Mouse (Mus musculus) thymus, adult 2 months (tissue): ENCODE results near the gene Stbd1. TPM values are rescaled to one million over a fixed set of nuclear protein-coding genes. Genes with fewer than 3 reads are reported as not detected.

Experiments
- DNase-seq: peaks from one replicate; pipeline ENCODE4 v3.0.0; 2021
- H3K27ac ChIP-seq: fragments of 200-500 bp; 2 replicates; pipeline ENCODE4 v1.5.1; 2012; ENCODE audit warnings: low read length, control low read depth; ENCODE audit not compliant: control insufficient read depth, insufficient read depth
- H3K27me3 ChIP-seq: fragments of 200-500 bp; 2 replicates; pipeline ENCODE4 v1.6.1; 2012; ENCODE audit warnings: mild to moderate bottlenecking, low read length, moderate library complexity, mixed read lengths; ENCODE audit not compliant: control insufficient read depth, insufficient read depth
- H3K36me3 ChIP-seq: fragments of 200-500 bp; 2 replicates; pipeline ENCODE4 v1.6.1; 2012; ENCODE audit warnings: mild to moderate bottlenecking, low read length, moderate library complexity; ENCODE audit not compliant: control insufficient read depth, insufficient read depth
- H3K4me1 ChIP-seq: fragments of 200-500 bp; replicated peaks from 2 replicates; pipeline ENCODE4 v1.6.1; 2012; ENCODE audit warnings: low read length; ENCODE audit not compliant: control insufficient read depth, insufficient read depth
- H3K4me3 ChIP-seq: fragments of 200-500 bp; 2 replicates; pipeline ENCODE4 v1.5.1; 2012; ENCODE audit warnings: mild to moderate bottlenecking, low read length, control low read depth, moderate library complexity; ENCODE audit not compliant: control insufficient read depth, insufficient read depth
- CTCF ChIP-seq: fragments of 200-500 bp; IDR thresholded peaks from 2 replicates; pipeline ENCODE4 v1.5.1; 2012; ENCODE audit warnings: mild to moderate bottlenecking, control low read depth, low read length, moderate library complexity, borderline replicate concordance; ENCODE audit not compliant: control insufficient read depth, poor library complexity, insufficient read depth; ENCODE audit errors: extremely low read depth
- POLR2A ChIP-seq: fragments of 200-500 bp; IDR thresholded peaks from 2 replicates; pipeline ENCODE4 v1.6.1; 2012; ENCODE audit warnings: mild to moderate bottlenecking, low read length, control low read depth, moderate library complexity; ENCODE audit not compliant: control insufficient read depth, poor library complexity, insufficient read depth; ENCODE audit errors: extremely low read depth
- WGBS: fragments of 180-500 bp; shearing (Covaris S2); methylation state at CpG from one replicate; pipeline ENCODE4 v1.1.7; 2018; 5-methylcytosine and 5-hydroxymethylcytosine counted together
- polyA plus RNA-seq: library from polyadenylated mRNA; depleted of rRNA; stranded (reverse); fragments of >200 nt; gene quantifications from 2 replicates; pipeline ENCODE4 v1.2.3, GENCODE M21; 2012; rRNA removed

The Stbd1 gene
- polyA plus RNA-seq, 1 experiment = 0.84 TPM

DNA sequence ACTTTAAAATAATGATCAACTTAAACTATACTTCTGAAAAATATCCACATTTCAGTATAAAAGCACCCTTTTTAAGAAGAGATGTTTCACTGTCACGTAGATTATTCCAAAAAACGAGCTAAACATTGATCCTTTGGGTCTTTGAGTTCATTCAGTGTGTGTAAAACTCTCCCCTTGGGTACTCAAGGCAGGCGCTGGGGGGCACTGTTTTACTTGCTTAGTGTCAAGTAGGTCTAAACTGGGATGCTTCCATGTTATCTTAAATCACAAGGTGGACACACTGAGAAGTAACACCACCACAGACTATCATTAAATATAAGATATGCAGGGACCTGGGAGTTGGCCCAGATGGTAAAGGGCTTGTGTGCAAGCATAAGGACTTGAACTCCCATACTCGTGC, 30.7 kb downstream of the Stbd1 start:
- DNase-seq = no peak
- TF ChIP-seq CTCF (no peak), POLR2A (no peak)
- no peaks in the 10 kb centered on the region for H3K36me3 ChIP-seq
- no peak overlapping the region for H3K27ac ChIP-seq
- 91% methylated on average over 4 of the region's 4 CpGs for WGBS
- H3K27me3 ChIP-seq = no peaks in the 10 kb centered on the region
- H3K4me3 ChIP-seq = no peak overlapping the region
- H3K4me1 ChIP-seq = no peaks in the 10 kb centered on the region

DNA sequence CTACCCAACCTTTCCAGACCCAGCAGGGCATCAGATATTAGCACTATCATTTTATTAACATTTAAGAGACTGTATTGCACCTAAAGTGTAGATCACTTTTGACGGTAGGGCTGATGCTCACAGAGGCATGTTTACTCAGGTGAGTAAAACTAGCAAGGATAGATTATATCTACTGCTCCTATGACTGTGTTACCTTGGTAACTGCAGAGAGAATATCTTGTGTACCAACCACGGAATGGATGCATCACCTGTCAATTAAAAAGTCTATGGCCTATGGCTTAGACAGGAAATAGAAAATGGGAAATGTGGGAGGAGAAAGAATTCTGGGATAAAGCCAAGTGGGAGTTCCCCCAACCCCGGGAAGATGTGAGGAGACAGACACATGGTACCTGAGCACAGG, 32.1 kb downstream of the Stbd1 start:
- 88% methylated on average over 3 of the region's 3 CpGs for WGBS
- DNase-seq = no peak
- TF ChIP-seq CTCF (no peak), POLR2A (no peak)
- no peaks in the 10 kb centered on the region for H3K36me3 ChIP-seq
- H3K4me1 ChIP-seq = no peaks in the 10 kb centered on the region
- no peaks in the 10 kb centered on the region for H3K27me3 ChIP-seq
- no peak overlapping the region for H3K4me3 ChIP-seq
- H3K27ac ChIP-seq = no peak overlapping the region

DNA sequence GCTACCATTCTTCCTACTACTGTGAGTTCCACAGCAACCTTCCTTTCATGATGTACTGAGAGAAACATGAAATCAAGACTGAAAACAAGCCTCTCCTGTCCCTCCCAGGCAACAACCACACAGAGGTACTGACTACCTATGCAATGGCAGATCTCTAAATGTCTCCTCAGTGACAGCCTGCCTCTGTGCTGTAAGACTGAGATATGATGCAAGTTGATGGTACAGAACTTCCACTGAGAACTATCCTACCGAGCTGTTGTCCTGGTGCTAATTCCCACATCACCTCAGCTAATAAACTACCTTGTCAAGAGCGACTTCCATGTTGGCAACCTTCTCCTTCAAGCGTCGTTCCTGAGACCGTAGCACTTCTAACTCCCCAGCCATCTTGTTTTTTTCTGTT, 33.0 kb downstream of the Stbd1 start:
- 92% methylated on average over 5 of the region's 5 CpGs for WGBS
- no peak for DNase-seq
- Histone ChIP-seq H3K27ac (no peak overlapping the region), H3K4me1 (no peaks in the 10 kb centered on the region), H3K4me3 (no peak overlapping the region), H3K27me3 (no peaks in the 10 kb centered on the region), H3K36me3 (no peaks in the 10 kb centered on the region)
- no peak for TF ChIP-seq CTCF
- no peak for TF ChIP-seq POLR2A

DNA sequence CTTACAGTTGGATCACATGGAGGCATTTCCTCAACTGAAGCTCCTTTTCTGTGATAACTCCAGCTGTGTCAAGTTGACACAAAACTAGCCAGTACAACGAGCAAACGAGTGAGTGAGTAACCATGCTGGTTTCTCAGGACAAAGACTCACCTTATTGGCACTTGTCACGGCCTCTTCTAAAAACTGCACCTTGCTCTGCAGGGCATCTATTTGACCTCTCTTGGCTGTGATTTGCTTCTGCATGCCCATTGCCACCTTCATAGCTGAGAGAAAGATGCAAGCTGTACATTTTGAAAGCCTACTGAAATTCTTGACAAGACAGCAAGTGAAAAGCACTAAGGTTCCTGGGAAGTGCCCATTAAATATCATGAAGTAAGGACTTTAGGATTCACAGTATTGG, 38.0 kb downstream of the Stbd1 start:
- TF ChIP-seq CTCF = no peak
- no peak for TF ChIP-seq POLR2A
- DNase-seq = no peak
- Histone ChIP-seq H3K36me3 (no peaks in the 10 kb centered on the region), H3K4me1 (no peaks in the 10 kb centered on the region), H3K4me3 (no peak overlapping the region), H3K27ac (no peak overlapping the region), H3K27me3 (no peaks in the 10 kb centered on the region)
- 92% methylated on average over 3 of the region's 3 CpGs for WGBS

Other genes with a start within 250 kb of the Stbd1 start
- gene Nup54, start 167.8 kb upstream of the Stbd1 start, polyA plus RNA-seq = 26.9 and 34.6 TPM in 2 replicates
- gene Scarb2, start 96.2 kb upstream of the Stbd1 start, polyA plus RNA-seq = 40.2 and 40.9 TPM in 2 replicates
- gene Fam47e, start 48.0 kb upstream of the Stbd1 start, polyA plus RNA-seq = not detected in 2 replicates
- 0.09 and 0.11 TPM in 2 replicates for gene Ccdc158, start 72.2 kb downstream of the Stbd1 start, polyA plus RNA-seq
- gene Shroom3, start 80.4 kb downstream of the Stbd1 start, polyA plus RNA-seq = 3.0 and 4.0 TPM in 2 replicates